Mouse (Mus musculus): Measurements from ENCODE around the gene Gbp5. TPM values are rescaled to one million over a fixed set of nuclear protein-coding genes. Genes with fewer than 3 reads are reported as not detected.

The Gbp5 gene
- 0.19 and 0.39 TPM in 2 replicates for polyA plus RNA-seq (2015; fragmentation: Nextera tagmentation; extraction: Ambion mirVana)

GRCm38 (mm10) chr3:142493536-142494061, at the start of gene Gbp5:
Gene Gbp5, plus strand, starts transcription at chr3:142493978.
- no peaks in the 10 kb centered on the region for H3K36me3 ChIP-seq (ENCODE audit: control insufficient read depth, insufficient read depth, low read length)
- H3K9ac ChIP-seq (ENCODE audit: low read depth, low read length): no peak within 1 kb of the TSS
- no peak within 1 kb of the TSS for H3K4me2 ChIP-seq (ENCODE audit: low read length)
- no peak within 1 kb of the TSS for H3K27ac ChIP-seq (ENCODE audit: low read depth, low read length)
- 77% methylated on average over 6 of the region's 6 CpGs for WGBS
- peak; percentile 69 for ATAC-seq
- H3K4me3 ChIP-seq (ENCODE audit: low read length): no peak within 1 kb of the TSS
- no peaks in the 10 kb centered on the region for H3K27me3 ChIP-seq (replicated peaks; ENCODE audit: control insufficient read depth, insufficient read depth, low read length)
- no peaks in the 10 kb centered on the region for H3K9me3 ChIP-seq (ENCODE audit: control insufficient read depth, low read length)
- H3K4me1 ChIP-seq (ENCODE audit: control insufficient read depth, insufficient read depth, low read depth, low read length): no peaks in the 10 kb centered on the region

GRCm38 (mm10) chr3:142454198-142454597, 39.6 kb upstream of the Gbp5 start:
- WGBS: 84% methylated on average over 7 of the region's 7 CpGs
- no peak for ATAC-seq
- H3K4me1 ChIP-seq (ENCODE audit: control insufficient read depth, insufficient read depth, low read depth, low read length): no peaks in the 10 kb centered on the region
- H3K4me3 ChIP-seq (ENCODE audit: low read length): no peak overlapping the region
- H3K27ac ChIP-seq (ENCODE audit: low read depth, low read length): no peak overlapping the region
- no peak overlapping the region for H3K4me2 ChIP-seq (ENCODE audit: low read length)
- H3K27me3 ChIP-seq (replicated peaks; ENCODE audit: control insufficient read depth, insufficient read depth, low read length): no peaks in the 10 kb centered on the region
- no peak overlapping the region for H3K9ac ChIP-seq (ENCODE audit: low read depth, low read length)
- no peaks in the 10 kb centered on the region for H3K9me3 ChIP-seq (ENCODE audit: control insufficient read depth, low read length)
- no peaks in the 10 kb centered on the region for H3K36me3 ChIP-seq (ENCODE audit: control insufficient read depth, insufficient read depth, low read length)

DNA sequence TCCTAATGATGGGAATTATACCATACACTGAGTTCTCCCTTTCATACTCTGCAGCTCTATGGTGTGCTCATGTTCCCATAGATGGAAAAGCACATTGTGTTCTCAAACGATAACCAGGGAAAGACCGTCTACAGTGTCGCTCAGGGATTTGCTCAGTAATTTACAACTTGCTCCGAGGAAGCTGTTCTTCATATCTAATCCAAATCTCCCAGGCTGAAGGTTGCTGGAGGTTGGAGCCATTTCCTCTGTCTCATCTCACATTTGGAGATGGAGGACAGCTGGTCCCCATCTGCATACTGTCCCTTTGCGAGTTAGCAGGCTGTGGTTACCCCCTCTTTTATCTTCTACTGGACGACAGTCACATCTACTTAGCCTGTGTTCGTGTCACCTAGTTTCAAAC, 34.5 kb upstream of the Gbp5 start:
- WGBS: 76% methylated on average over 7 of the region's 7 CpGs
- no peaks in the 10 kb centered on the region for H3K4me1 ChIP-seq (ENCODE audit: control insufficient read depth, insufficient read depth, low read depth, low read length)
- no peaks in the 10 kb centered on the region for H3K36me3 ChIP-seq (ENCODE audit: control insufficient read depth, insufficient read depth, low read length)
- no peak for ATAC-seq
- no peak overlapping the region for H3K9ac ChIP-seq (ENCODE audit: low read depth, low read length)
- H3K4me3 ChIP-seq (ENCODE audit: low read length): no peak overlapping the region
- H3K9me3 ChIP-seq (ENCODE audit: control insufficient read depth, low read length): no peaks in the 10 kb centered on the region
- no peaks in the 10 kb centered on the region for H3K27me3 ChIP-seq (replicated peaks; ENCODE audit: control insufficient read depth, insufficient read depth, low read length)
- no peak overlapping the region for H3K4me2 ChIP-seq (ENCODE audit: low read length)
- no peak overlapping the region for H3K27ac ChIP-seq (ENCODE audit: low read depth, low read length)

DNA sequence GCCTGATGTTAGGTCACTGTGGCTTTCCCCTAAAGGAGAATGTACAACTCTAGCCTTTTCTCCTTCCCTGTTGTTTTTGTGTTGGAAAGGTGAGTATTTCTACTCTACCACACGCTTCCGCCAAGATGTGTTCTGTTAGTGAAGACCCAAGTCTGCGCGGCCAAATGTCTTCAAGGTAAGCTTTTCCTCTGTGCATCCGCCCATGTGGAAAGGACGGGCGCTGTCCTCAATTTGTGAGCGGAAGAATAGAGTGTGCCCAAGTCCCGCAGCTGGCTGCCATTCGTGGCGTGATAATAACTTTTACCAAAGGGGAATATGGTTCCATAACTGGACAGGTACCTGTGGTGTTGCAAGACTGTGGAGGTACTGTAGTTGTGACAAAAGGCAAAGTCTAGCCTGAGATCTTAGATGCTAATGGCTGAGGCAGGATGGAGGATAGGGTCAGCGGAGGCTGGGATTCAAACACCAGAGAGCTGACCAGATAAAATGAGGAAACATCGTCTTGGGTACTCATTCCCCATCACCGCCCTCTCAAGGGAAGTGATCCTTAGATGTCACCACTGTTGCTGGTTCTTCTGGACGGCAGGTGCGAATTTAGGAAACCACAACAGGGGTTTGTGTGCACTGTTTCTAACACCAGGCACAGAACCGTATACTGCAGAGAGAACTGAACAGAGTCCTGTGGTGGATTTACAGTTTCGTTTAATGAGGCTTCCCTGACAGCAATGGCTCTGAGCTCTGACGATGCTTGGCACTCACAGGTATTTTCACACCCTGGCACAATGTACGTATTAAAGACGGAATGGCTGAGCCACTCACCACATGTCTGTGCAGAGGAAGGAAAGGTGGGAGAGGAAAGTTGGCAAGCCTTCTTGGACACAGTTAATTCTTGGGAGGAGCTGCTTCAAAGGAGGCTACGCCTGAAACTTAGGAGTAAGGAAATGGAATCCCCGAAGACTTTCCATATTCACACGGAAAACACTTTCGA, 30.7 kb upstream of the Gbp5 start:
- Histone ChIP-seq H3K27me3 (replicated peaks; ENCODE audit: control insufficient read depth, insufficient read depth, low read length) (no peaks in the 10 kb centered on the region), H3K4me1 (ENCODE audit: control insufficient read depth, insufficient read depth, low read depth, low read length) (no peaks in the 10 kb centered on the region), H3K9me3 (ENCODE audit: control insufficient read depth, low read length) (no peaks in the 10 kb centered on the region), H3K36me3 (ENCODE audit: control insufficient read depth, insufficient read depth, low read length) (no peaks in the 10 kb centered on the region), H3K4me3 (ENCODE audit: low read length) (no peak overlapping the region), H3K27ac (ENCODE audit: low read depth, low read length) (no peak overlapping the region), H3K4me2 (ENCODE audit: low read length) (no peak overlapping the region), H3K9ac (ENCODE audit: low read depth, low read length) (no peak overlapping the region)
- 90% methylated on average over 25 of the region's 25 CpGs for WGBS
- ATAC-seq: no peak

GRCm38 (mm10) chr3:142474349-142474983, 19.3 kb upstream of the Gbp5 start:
- H3K9me3 ChIP-seq (ENCODE audit: control insufficient read depth, low read length): no peaks in the 10 kb centered on the region
- no peak for ATAC-seq
- WGBS: 26% methylated on average over 11 of the region's 11 CpGs
- H3K27ac ChIP-seq (ENCODE audit: low read depth, low read length): no peak overlapping the region
- no peaks in the 10 kb centered on the region for H3K4me1 ChIP-seq (ENCODE audit: control insufficient read depth, insufficient read depth, low read depth, low read length)
- no peaks in the 10 kb centered on the region for H3K36me3 ChIP-seq (ENCODE audit: control insufficient read depth, insufficient read depth, low read length)
- H3K27me3 ChIP-seq (replicated peaks; ENCODE audit: control insufficient read depth, insufficient read depth, low read length): no peaks in the 10 kb centered on the region
- no peak overlapping the region for H3K9ac ChIP-seq (ENCODE audit: low read depth, low read length)
- H3K4me2 ChIP-seq (ENCODE audit: low read length): no peak overlapping the region
- H3K4me3 ChIP-seq (ENCODE audit: low read length): no peak overlapping the region

- 0 out of 2 replicates have a peak, but pooled peaks have one; percentile 34 for ATAC-seq
- Histone ChIP-seq H3K36me3 (ENCODE audit: control insufficient read depth, insufficient read depth, low read length) (no peaks in the 10 kb centered on the region), H3K4me1 (ENCODE audit: control insufficient read depth, insufficient read depth, low read depth, low read length) (no peaks in the 10 kb centered on the region), H3K9ac (ENCODE audit: low read depth, low read length) (no peak overlapping the region), H3K4me2 (ENCODE audit: low read length) (no peak overlapping the region; the same call in 1 of the 2 replicates), H3K27me3 (replicated peaks; ENCODE audit: control insufficient read depth, insufficient read depth, low read length) (no peaks in the 10 kb centered on the region), H3K27ac (ENCODE audit: low read depth, low read length) (no peak overlapping the region), H3K9me3 (ENCODE audit: control insufficient read depth, low read length) (no peaks in the 10 kb centered on the region), H3K4me3 (ENCODE audit: low read length) (no peak overlapping the region)
- 21% methylated on average over 4 of the region's 4 CpGs for WGBS
Observed at GRCm38 (mm10) chr3:142475913-142476312, 17.9 kb upstream of the Gbp5 start.

GRCm38 (mm10) chr3:142477866-142478265, 15.9 kb upstream of the Gbp5 start:
- H3K27me3 ChIP-seq (replicated peaks; ENCODE audit: control insufficient read depth, insufficient read depth, low read length): no peaks in the 10 kb centered on the region
- no peak overlapping the region for H3K27ac ChIP-seq (ENCODE audit: low read depth, low read length)
- no peaks in the 10 kb centered on the region for H3K36me3 ChIP-seq (ENCODE audit: control insufficient read depth, insufficient read depth, low read length)
- H3K4me3 ChIP-seq (ENCODE audit: low read length): no peak overlapping the region
- H3K4me1 ChIP-seq (ENCODE audit: control insufficient read depth, insufficient read depth, low read depth, low read length): no peaks in the 10 kb centered on the region
- no peak for ATAC-seq
- H3K9me3 ChIP-seq (ENCODE audit: control insufficient read depth, low read length): no peaks in the 10 kb centered on the region
- H3K4me2 ChIP-seq (ENCODE audit: low read length): no peak overlapping the region
- H3K9ac ChIP-seq (ENCODE audit: low read depth, low read length): no peak overlapping the region
- 90% methylated on average over 5 of the region's 5 CpGs for WGBS

- H3K9me3 ChIP-seq (ENCODE audit: control insufficient read depth, low read length): no peaks in the 10 kb centered on the region
- no peak overlapping the region for H3K9ac ChIP-seq (ENCODE audit: low read depth, low read length)
- no peak overlapping the region for H3K27ac ChIP-seq (ENCODE audit: low read depth, low read length)
- H3K36me3 ChIP-seq (ENCODE audit: control insufficient read depth, insufficient read depth, low read length): no peaks in the 10 kb centered on the region
- H3K27me3 ChIP-seq (replicated peaks; ENCODE audit: control insufficient read depth, insufficient read depth, low read length): no peaks in the 10 kb centered on the region
- no peak overlapping the region for H3K4me2 ChIP-seq (ENCODE audit: low read length)
- H3K4me1 ChIP-seq (ENCODE audit: control insufficient read depth, insufficient read depth, low read depth, low read length): no peaks in the 10 kb centered on the region
- no peak overlapping the region for H3K4me3 ChIP-seq (ENCODE audit: low read length)
- no peak for ATAC-seq
- 96% methylated on average over 1 of the region's 1 CpGs for WGBS
Observed at GRCm38 (mm10) chr3:142478360-142478759, 15.4 kb upstream of the Gbp5 start.

GRCm38 (mm10) chr3:142490465-142490864, 3.3 kb upstream of the Gbp5 start:
- peak; percentile 77; the same call in 1 of the 2 replicates for ATAC-seq
- no peaks in the 10 kb centered on the region for H3K36me3 ChIP-seq (ENCODE audit: control insufficient read depth, insufficient read depth, low read length)
- H3K4me3 ChIP-seq (ENCODE audit: low read length): no peak overlapping the region
- H3K27me3 ChIP-seq (replicated peaks; ENCODE audit: control insufficient read depth, insufficient read depth, low read length): no peaks in the 10 kb centered on the region
- WGBS: 66% methylated on average over 1 of the region's 1 CpGs
- H3K9ac ChIP-seq (ENCODE audit: low read depth, low read length): no peak overlapping the region
- no peak overlapping the region for H3K4me2 ChIP-seq (ENCODE audit: low read length)
- H3K4me1 ChIP-seq (ENCODE audit: control insufficient read depth, insufficient read depth, low read depth, low read length): no peaks in the 10 kb centered on the region
- no peaks in the 10 kb centered on the region for H3K9me3 ChIP-seq (ENCODE audit: control insufficient read depth, low read length)
- no peak overlapping the region for H3K27ac ChIP-seq (ENCODE audit: low read depth, low read length)
